Mouse (Mus musculus): ENCODE data around the gene Wwox.

Gene Wwox

DNA sequence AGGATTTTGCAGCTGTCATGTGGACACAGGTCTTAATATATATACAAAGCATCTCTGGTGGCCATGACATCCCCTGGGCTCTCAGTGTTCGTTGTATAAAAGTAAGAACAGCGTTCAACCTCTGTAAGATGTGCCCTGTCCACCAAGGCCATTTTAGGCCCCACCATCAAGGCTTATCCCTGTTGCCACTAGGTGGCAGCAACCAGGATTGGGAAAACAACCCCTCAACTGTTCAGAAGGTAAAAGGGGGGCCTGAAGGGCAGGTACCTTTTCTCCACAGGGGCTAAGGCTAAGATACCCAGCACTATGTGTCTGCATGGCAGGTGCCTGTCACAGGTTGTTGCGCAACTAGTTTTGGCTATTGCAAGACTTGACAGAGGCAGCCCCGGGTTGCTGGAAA is 656.1 kb downstream of the Wwox start:
- peak in 1 of 2 experiments; percentile 48 for DNase-seq (ENCODE audit: low spot score in 2 of 2)

DNA sequence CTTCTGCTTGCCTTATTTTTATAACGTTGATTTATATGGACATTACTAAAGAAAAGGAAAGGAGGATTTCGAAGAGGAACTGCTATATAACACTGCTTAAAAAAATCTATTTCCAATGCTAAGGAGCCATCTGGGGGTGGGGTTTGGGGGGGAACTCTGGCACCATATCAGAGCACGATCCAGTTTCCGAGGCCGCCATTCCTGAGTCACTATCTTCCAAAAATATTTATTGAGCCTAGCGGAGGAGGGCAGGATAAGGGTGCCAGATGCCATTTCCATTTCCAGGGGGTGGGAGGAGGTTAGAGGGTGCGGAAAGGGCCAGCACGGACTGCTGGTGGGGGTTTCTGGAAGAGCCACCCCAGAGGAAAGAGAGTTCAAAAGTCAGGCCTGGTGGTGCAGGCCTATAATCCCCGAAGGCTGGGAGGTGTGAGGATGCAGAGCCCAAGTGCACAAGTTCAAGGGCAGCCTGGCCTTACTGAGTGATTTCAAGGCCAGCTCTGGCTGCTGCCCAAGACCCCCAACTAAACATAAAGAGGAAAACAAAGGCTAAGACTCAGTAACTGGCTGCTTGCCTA is 658.6 kb downstream of the Wwox start:
- no peak for DNase-seq (ENCODE audit: low spot score in 2 of 2)

DNA sequence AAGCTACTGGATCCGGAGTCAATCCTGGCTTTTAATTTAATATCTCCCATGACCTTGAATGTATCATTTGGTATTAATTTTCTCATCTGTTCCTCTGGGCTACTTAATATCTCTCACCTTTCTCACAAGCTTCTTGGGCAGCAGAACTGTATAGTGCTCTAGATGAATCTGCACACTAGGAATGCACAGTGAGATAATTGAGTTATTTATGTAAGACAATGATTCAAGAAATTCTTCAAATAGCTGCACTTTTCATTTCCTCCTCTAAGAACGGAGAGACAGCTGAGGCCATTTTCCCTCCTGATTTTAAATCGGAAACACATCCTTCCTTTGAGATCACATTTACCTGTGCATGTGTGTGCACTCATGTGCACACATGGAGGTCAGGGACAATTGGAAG is 669.9 kb downstream of the Wwox start:
- no peak for DNase-seq (ENCODE audit: low spot score in 2 of 2)

DNA sequence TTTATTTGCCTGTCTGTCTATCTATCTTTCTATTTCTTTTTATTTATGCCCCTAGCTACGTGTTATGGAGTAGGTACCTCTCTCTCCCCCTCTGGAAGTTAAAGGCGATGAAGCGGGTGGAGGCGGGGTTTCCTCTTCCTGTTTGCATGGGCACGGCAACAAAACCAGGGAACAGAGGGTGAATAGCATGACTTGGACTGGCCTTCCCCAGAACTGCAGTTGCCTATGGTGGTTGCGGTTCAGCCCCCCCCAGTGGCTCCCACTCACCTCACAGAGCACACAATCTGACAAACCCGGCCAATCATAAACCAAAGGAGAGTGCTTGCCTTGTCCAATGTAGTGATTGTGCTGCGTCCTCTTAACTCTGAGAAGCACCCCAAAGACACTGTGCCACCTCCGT is 671.0 kb downstream of the Wwox start:
- peak in 1 of 2 experiments; percentile 25 for DNase-seq (ENCODE audit: low spot score in 2 of 2)

DNA sequence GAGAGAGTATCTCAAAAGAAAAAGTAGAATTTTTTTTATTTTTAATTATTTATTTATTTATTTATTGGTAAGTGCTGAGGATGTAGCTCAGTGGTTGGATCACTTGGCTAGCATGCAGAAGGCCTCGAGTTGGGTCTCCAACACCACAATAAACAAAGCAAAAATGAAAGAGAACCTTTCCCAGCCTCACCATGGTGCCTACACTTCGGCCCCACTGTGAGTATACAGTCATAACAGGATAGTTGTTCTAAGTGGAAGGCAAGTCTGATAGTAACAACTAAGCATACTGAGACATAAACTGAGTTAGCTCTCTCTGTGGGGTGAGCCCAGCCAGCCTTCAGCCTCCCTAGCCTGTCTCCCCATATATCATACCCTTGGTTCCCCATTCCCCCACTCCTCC is 672.6 kb downstream of the Wwox start:
- no peak for DNase-seq (ENCODE audit: low spot score in 2 of 2)

DNA sequence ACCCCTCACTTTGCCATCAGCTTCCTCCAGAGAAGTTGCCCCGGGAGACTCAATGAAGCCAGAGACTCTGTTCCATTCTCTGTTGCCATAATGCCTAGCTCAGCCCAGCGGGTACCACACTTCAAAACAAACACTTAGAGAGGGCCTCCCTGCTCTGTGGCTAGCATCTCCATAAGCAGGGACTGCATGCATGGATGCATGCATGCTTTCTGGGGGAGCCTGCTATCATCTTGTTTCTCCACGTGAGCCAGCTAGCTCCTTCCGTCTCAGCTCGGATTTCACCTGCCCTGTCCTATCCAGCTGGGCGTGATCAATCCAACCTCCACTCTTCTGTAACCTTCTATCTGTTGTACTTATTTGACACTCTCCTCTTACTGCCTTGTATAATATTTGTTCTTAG is 675.0 kb downstream of the Wwox start:
- DNase-seq (ENCODE audit: low spot score in 2 of 2), result no peak

DNA sequence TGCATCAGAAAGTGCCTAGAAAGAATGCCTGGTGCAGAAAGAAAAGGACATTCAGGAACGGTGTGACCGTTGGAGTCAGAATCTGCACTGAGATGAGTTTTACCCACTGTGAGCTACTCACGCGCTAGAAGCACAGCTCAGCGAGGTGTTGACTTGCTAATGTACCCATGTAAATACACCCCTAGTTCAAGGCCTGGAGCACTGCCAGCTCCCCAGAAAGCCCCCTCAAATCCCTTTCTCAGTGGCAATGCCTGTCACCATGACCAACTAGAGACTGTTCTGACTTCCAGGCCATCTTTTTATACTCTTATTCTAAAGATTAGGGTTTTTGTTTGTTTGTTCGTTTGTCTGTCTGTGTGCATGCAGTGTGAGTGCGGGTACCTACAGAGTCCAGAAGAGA is 686.6 kb downstream of the Wwox start:
- DNase-seq (ENCODE audit: low spot score in 2 of 2), result no peak

DNA sequence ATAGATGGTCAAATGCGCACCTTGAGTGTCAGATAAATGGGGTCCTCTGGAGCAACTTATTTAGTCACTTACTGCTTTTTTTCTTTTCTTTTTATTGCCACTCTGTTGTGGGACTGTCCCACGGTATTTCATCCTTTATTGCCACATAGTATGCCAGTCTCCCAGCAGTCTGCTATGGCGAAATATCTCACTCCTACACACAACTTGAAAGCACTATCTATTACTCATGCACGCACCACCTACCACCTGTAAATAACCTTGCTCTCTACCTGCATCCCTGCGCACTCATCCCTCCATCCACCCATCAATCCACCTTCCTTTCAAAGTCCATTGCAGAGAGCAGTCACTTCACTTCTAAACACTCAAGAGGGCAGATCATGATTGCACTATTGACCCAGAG is 687.2 kb downstream of the Wwox start:
- DNase-seq (ENCODE audit: low spot score in 2 of 2), result no peak

DNA sequence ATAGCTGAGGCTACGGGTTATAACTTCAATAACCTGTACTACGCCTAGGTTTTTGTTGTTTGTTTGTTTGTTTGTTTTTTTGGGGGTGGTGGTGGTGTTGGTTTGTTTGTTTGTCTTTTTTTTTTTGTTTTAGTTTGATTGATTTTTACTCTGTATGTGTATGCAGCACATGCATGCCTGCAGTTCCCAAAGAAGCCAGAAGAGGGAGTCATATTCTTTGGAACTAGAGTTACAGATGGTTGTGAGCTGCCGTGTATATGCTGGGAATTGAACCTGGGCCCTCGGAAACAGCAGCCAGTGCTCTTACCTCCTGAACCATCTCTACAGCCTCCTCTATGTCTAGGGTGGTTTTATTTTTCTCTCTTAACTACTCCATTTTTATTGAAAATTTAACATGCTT is 689.9 kb downstream of the Wwox start:
- DNase-seq (ENCODE audit: low spot score in 2 of 2), result no peak

DNA sequence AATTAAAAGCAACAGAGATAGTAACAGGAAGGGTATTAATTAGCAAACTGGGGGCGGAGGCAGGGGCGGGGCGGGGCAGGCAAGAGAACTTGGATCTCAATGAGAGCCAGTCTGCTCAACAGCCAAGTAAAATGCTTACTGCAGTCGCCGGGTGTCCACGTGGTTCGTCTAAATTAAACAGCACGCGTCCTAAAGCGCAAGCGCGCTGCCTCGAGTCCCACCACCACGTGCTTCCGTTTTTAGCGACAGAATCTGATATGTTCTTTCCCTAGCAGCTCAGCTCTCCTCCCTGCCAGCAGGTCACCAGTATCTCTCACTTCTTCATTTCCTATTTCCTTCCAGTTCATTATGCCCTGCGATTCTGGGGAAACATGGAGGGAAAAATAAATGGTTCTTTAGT is 693.7 kb downstream of the Wwox start:
- DNase-seq (ENCODE audit: low spot score in 2 of 2), result no peak

DNA sequence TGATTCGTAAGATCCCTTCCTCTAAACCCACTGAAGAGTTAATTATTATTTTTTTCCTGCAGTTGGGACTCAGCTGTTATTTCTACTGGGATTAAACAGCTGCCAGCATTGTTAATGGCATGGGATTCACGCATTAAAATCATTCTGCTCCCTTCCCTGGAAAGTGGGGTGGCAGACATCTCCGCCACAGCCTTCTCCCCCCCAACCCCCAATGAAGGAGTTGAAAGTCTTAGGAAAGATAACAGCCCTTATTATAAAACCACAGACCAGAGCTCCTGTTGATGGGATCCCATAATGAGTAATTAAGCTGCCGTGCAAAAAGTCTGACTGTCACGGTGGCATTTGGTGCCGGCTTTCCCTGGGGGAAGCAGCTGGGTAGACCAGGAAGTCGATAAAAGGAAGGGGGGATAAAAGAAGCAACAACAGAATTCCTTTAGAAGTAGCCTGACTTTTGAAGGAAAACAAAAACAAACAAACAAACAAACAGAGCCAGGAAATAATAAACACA is 694.3 kb downstream of the Wwox start:
- DNase-seq (ENCODE audit: low spot score in 2 of 2), result no peak

DNA sequence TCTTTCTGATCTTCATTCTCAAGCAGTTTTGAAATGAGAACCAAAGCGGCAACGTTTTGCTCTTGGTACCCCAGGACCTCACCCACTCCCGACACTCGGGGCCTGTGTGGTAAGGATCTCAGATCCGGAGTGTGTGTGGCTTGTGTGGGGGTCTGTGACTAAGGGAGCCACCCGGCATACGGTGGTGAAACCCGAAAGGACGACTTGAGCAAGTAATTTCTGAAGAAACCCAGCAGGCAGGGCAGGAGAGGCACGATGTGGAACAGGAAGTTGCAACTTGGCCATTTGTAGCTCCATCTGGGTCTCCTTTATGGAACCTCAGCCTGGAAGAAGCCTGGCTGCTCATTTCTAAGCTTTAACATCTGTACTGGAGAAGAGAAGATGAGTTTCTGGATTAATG is 697.4 kb downstream of the Wwox start:
- no peak for DNase-seq (ENCODE audit: low spot score in 2 of 2)

DNA sequence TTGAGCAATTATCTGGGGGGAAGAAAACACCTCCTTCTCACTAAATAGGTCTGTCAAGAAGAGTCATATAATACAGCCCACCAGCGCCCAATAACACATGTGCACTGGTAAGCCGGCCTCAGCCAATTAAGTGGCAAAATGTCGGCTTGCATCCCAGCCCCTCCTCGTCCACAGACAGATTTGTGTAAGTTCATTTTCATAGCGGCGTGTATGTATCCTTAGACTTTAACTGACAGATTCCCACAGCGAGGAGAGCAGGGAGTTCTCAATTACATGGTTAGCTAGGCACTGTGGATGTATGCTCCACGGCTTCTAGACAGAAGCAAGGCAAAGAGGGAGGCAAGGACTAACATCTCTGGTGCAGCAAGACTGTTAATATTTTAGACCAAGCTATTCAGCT is 702.2 kb downstream of the Wwox start:
- DNase-seq (ENCODE audit: low spot score in 2 of 2), result no peak

DNA sequence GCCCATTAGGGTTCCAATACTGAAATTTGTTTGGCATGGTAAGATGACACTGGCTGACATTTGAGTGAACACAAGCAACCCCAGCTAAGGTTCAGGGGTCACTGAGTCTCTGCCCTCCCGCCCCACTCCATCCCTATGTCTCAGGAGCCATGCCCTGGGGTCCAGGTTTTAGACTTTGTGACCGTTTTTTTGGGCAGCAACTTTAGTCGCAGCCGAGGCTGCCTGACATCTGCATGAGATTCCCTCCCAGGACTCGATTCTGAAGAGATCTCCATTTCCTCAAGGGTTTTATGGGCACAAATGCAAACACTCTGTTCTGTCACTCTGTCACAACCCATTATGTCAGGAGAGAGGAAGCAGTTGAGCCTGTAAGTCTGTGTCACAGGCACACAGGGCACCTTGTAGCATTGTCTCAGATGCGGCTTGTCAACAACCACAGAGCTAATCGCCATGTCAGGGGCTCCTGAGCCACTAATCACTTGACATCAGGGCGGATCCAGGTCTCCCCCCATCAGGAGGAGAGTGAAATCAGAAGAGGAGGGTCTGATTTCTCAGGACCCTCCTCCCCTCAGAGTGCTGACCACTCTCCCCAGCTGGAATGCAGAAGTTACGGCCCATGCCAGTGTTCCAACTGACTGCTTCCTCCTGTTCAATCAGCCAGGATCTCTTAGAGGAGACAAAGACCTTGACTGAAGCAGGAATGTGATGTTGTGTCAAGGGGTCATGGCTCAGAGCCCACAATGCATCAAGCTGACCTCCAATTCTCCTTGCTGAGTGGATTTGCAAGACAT is 704.3 kb downstream of the Wwox start:
- DNase-seq (ENCODE audit: low spot score in 2 of 2), result no peak

DNA sequence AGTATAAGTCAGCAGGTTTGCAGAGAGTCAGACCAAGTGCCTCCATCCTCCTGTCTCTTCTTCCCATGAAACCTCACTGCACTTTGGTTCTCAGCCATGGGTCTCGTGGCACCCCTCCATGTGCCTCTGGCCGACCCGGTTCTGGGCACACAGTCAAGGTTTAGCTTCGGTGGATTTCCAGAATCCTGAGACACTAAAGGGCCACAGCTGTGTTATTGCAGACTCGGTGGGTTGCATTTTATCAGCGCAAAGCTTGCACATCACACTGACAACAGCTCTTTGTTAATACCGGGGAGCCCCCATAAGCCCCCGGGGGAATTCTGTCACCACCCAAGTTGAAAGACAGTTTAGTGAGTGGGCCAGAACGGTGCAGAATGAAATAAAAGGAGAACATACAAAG is 707.6 kb downstream of the Wwox start:
- DNase-seq (ENCODE audit: low spot score in 2 of 2), result no peak

DNA sequence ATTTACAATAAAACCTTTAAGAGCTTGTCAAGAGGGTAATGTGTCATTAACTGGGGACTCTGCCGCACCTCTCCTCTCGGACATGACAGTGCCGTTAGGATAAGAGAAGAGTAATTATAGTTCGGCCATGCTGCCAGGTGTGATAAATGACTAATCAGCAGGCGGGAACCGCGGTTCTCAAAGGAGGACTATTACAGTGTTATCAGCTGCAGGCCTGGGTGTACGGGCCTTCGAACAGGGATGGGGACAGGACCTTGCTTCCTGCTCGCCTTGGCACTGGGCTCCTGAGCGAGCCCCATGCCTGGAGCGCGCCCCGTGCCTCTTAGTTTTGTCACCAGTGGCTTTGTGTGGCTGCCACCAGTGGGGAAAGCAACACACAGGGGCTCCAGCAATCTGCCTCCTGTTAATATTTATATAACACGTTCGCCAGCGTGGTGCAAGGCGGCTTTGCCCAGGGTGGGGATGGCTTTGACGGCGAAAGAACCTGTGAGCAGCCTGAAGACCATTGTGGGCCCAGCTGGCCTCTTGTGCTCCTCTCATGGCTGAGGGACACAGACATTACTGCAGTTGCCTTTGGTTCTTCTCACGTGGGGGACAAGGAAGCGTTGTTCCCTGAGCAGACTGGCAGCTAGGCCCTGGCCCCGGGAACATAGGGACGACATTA is 711.1 kb downstream of the Wwox start:
- DNase-seq (ENCODE audit: low spot score in 2 of 2), result no peak

DNA sequence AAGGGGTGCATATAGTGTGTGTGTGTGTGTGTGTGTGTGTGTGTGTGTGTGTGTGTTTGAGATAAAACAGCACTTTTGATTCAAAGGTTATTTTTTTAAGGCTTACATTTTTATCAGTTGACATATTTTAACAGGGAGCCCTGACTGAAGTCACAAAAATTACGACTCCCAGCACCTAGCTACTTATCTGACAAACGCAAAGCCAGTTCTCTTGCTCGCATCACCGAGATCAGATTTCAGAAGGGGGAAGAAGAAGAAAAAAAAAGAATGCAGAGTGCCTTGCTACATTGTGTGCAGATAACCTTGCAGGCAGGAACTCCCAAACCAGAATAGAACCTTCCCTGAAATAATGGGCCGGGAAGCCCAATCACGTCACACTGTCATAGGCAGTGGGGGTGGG is 712.0 kb downstream of the Wwox start:
- DNase-seq (ENCODE audit: low spot score in 2 of 2), result no peak

DNA sequence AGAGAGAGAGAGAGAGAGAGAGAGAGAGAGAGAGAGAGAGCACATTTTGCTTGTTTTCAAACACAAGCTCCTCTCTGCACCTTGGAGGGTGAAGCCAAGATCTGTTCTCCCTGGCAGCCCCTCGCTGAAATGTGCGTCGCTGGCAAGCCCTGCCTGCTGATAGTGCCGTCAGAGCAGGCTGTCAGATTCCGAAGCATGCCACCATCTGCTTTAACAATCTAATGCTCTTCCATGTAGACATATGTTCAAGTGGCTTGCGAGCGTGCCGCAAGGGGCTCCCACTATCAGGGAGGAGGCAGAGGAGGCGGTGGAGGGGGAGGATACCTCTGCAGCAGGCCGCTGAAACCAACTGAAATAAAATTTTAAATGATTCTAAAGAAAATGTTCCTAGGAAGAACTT is 714.6 kb downstream of the Wwox start:
- DNase-seq (ENCODE audit: low spot score in 2 of 2), result no peak

DNA sequence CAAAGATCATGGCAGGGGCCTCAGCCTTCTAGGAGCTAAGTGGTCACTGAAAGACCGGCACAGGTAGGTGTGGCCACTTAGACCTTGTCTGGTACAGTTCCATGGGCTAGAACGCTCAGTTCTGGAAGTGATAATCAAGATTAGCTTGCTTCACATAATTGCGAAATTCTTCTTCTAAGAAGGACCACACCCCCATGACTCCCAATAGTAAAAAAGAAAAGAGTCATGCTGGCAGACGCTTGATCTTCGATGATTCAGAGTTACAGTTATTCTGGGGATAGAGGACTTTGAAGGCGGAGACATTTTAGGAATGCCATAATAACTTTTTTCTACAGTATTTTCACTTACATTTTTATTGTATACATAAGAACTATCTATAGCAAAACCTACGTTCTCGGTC is 716.7 kb downstream of the Wwox start:
- no peak for DNase-seq (ENCODE audit: low spot score in 2 of 2)

DNA sequence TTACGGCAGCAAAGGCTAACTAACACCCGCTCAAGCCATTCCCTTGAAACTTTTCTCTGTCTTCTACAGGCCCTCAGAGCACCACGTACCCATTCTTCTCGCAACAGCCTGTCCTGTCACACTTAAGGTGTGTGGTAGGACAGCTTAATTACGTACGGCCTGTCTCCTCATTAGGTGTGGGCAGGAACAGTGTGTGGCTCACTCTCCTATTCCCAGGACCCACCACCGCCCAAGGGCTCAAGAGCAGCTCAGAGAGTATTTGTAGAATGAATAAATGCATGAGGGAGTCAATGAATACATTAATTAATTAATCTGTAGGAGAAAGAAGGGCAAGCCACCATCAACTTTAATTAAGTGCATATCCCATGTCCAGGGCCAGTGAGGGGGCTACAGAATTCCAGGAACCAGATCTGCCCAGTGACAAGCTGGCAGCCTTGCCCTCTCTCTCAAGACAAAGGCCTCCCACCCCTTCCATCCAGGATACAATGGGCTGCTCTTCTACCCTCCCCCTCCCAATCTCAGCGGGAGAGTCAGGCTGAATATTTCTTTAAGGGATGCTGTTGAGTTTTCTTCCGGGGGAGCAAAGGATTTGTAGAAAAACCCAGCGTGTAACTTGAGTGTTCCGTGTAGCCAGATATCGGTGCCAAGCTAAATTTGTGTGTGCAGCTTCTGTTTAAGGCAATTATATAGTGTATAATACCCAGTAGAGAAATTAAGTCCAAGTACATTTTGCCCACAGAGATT is 718.7 kb downstream of the Wwox start:
- DNase-seq (ENCODE audit: low spot score in 2 of 2), result no peak

DNA sequence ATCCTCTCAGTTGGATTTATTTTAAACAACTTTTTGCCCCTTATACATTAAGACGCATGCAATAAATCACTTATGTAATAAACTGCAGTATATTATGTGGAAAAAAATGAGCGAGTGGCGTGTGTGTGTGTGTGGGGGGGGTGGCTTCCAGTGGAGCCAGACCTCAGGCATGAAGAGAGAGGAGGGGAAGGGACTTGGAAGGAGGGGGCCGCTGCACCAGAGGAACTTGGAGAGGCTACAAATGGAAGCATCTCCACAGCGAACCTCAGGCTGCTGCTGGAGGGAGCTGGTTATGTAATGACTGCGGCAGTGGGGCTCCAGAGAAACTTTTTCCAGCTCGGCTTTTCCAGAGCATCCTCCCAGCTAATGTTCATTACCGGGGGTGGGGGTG is 719.3 kb downstream of the Wwox start:
- DNase-seq (ENCODE audit: low spot score in 2 of 2), result no peak

DNA sequence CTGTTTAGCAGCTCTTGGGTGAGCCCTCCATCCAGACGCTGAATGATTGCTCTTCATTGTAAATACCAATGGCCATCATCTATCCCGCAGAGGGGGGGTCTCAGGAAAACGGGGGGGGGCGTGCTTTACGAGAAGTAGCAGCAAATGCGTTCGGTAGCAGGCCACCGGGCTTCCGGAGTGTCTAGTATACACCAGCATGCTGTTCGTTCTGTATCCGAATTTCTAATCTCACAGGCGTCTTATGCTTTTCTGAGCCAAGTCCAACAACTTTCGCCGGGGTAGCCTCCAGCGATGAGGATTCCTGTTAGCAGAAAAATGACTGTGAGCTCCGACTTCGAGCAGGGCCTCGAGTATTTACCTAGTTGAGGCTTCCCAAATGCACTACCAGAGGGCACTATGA is 719.8 kb downstream of the Wwox start:
- peak in 1 of 2 experiments; percentile 11 for DNase-seq (ENCODE audit: low spot score in 2 of 2)

All from thymus, postnatal 10 days (tissue).